In genomic region chr9:56505083-56505792, GRCm38 (mm10) we compare ENCODE assay signal across 9 mouse cellular contexts.
DNase-seq lines count a peak whose midpoint lies in the region; ATAC-seq and TF ChIP-seq lines count a peak whose summit lies in the region.
"Had no signal": no experiment of that assay in that cellular context is flagged by ENCODE, and none has a peak within 500 bp of the region (broad histone marks: within the 10 kb centered on the region; RNA-seq: fewer than 3 reads in every experiment).

No protein-coding gene starts in this region.

- peak overlapping the region; percentile 96 for H3K27ac ChIP-seq in forebrain, postnatal 0 days (ENCODE audit: low read depth, low read length)
- peak overlapping the region; percentile 98 for H3K27ac ChIP-seq in intestine, embryonic 15.5 days
- H3K27ac ChIP-seq in lung, embryonic 14.5 days (ENCODE audit: low read depth), result peak overlapping the region; percentile 98
- peak overlapping the region; percentile 91 for H3K27ac ChIP-seq in stomach, embryonic 14.5 days (ENCODE audit: low read length)
- H3K27ac ChIP-seq: liver, embryonic 14.5 days had no signal

- H3K4me1 ChIP-seq in megakaryocyte, embryonic 14.5 days, result peaks cover 62% of the 10 kb centered on the region
- peaks cover 27% of the 10 kb centered on the region for H3K4me1 ChIP-seq in forebrain, postnatal 0 days (ENCODE audit: insufficient read depth)
- peaks cover 52% of the 10 kb centered on the region for H3K4me1 ChIP-seq in intestine, embryonic 15.5 days (replicated peaks)
- peaks cover 60% of the 10 kb centered on the region for H3K4me1 ChIP-seq in lung, embryonic 14.5 days (ENCODE audit: insufficient read depth)
- H3K4me1 ChIP-seq in stomach, embryonic 14.5 days (ENCODE audit: control insufficient read depth, insufficient read depth, low read length), result peaks cover 49% of the 10 kb centered on the region

- peak overlapping the region; percentile 62 for H3K4me2 ChIP-seq in forebrain, postnatal 0 days (ENCODE audit: low read depth)
- peak overlapping the region; percentile 91 for H3K4me2 ChIP-seq in intestine, embryonic 15.5 days (replicated peaks)
- peak overlapping the region; percentile 81 for H3K4me2 ChIP-seq in lung, embryonic 14.5 days
- peak overlapping the region; percentile 54 for H3K4me2 ChIP-seq in stomach, embryonic 14.5 days (replicated peaks; ENCODE audit: low read depth, low read length)

- H3K4me3 ChIP-seq in megakaryocyte, embryonic 14.5 days (replicated peaks), result peak overlapping the region; percentile 18
- H3K4me3 ChIP-seq in forebrain, postnatal 0 days (ENCODE audit: low read depth, low read length), result no peak overlapping the region
- H3K4me3 ChIP-seq in intestine, embryonic 15.5 days (replicated peaks), result no peak overlapping the region
- peak overlapping the region; percentile 35; the same call in 1 of the 2 replicates for H3K4me3 ChIP-seq in lung, embryonic 14.5 days (ENCODE audit: low read depth, low read length)
- H3K4me3 ChIP-seq in stomach, embryonic 14.5 days (ENCODE audit: low read depth, low read length), result 0 out of 2 replicates have a peak overlapping the region, but pooled peaks have one; percentile 9

- H3K36me3 ChIP-seq in megakaryocyte, embryonic 14.5 days (replicated peaks; ENCODE audit: low read length), result no peaks in the 10 kb centered on the region
- no peaks in the 10 kb centered on the region for H3K36me3 ChIP-seq in forebrain, postnatal 0 days (ENCODE audit: insufficient read depth)
- no peaks in the 10 kb centered on the region for H3K36me3 ChIP-seq in intestine, embryonic 15.5 days
- H3K36me3 ChIP-seq in lung, embryonic 14.5 days (ENCODE audit: insufficient read depth), result no peaks in the 10 kb centered on the region
- H3K36me3 ChIP-seq in stomach, embryonic 14.5 days (ENCODE audit: control insufficient read depth, insufficient read depth, low read length), result no peaks in the 10 kb centered on the region

- H3K27me3 ChIP-seq in megakaryocyte, embryonic 14.5 days (replicated peaks), result peaks cover 5% of the 10 kb centered on the region
- H3K27me3 ChIP-seq in forebrain, postnatal 0 days (ENCODE audit: insufficient read depth, low read length), result no peaks in the 10 kb centered on the region
- H3K27me3 ChIP-seq in intestine, embryonic 15.5 days (replicated peaks), result no peaks in the 10 kb centered on the region
- no peaks in the 10 kb centered on the region for H3K27me3 ChIP-seq in lung, embryonic 14.5 days (ENCODE audit: insufficient read depth, low read length)
- no peaks in the 10 kb centered on the region for H3K27me3 ChIP-seq in stomach, embryonic 14.5 days (ENCODE audit: control insufficient read depth, insufficient read depth, low read length)

- no peak for ATAC-seq in megakaryocyte, adult 5-6 weeks (ENCODE audit: poor library complexity, severe bottlenecking)
- no peak for ATAC-seq in forebrain, postnatal 0 days
- peak; percentile 42 for ATAC-seq in intestine, embryonic 15.5 days
- peak; percentile 85 for ATAC-seq in lung, embryonic 14.5 days (ENCODE audit: insufficient read depth)
- peak; percentile 12; the same call in 1 of the 2 replicates for ATAC-seq in stomach, embryonic 14.5 days (ENCODE audit: insufficient number of reproducible peaks, insufficient read depth, low FRiP score, low read depth)
- ATAC-seq in inflammation-experienced regulatory T-cells, adult 6 months, result no peak
- ATAC-seq in activated CD4-positive, CD25-positive, alpha-beta regulatory T cell, adult 4 months, result no peak

- no peaks in the 10 kb centered on the region for H3K9me3 ChIP-seq in megakaryocyte, embryonic 14.5 days
- H3K9me3 ChIP-seq in forebrain, postnatal 0 days (ENCODE audit: low read length), result no peaks in the 10 kb centered on the region
- H3K9me3 ChIP-seq in intestine, embryonic 15.5 days, result no peaks in the 10 kb centered on the region
- no peaks in the 10 kb centered on the region for H3K9me3 ChIP-seq in lung, embryonic 14.5 days (ENCODE audit: low read depth, low read length)
- H3K9me3 ChIP-seq in stomach, embryonic 14.5 days (ENCODE audit: control insufficient read depth, low read depth, low read length), result no peaks in the 10 kb centered on the region

- DNase-seq in forebrain, postnatal 0 days, result no peak
- DNase-seq in lung, embryonic 14.5 days, result peak; percentile 93

- TF ChIP-seq CTCF in forebrain, postnatal 0 days (IDR thresholded peaks at IDR 0.05; ENCODE audit: low read depth), result no peak
- TF ChIP-seq CTCF in lung, embryonic 14.5 days (IDR thresholded peaks at IDR 0.05; ENCODE audit: low read depth), result no peak

- WGBS in forebrain, postnatal 0 days, result 57% methylated on average over 9 of the region's 9 CpGs
- WGBS in intestine, embryonic 15.5 days, result 43% methylated on average over 9 of the region's 9 CpGs
- WGBS in lung, embryonic 14.5 days, result 19% methylated on average over 9 of the region's 9 CpGs
- WGBS in stomach, embryonic 14.5 days, result 49% methylated on average over 9 of the region's 9 CpGs

- H3K9ac ChIP-seq in forebrain, postnatal 0 days, result peak overlapping the region; percentile 59
- no peak overlapping the region; the same call in 1 of the 2 replicates for H3K9ac ChIP-seq in intestine, embryonic 15.5 days
- no peak overlapping the region for H3K9ac ChIP-seq in lung, embryonic 14.5 days
- no peak overlapping the region for H3K9ac ChIP-seq in stomach, embryonic 14.5 days (replicated peaks; ENCODE audit: low read depth, low read length)
- H3K9ac ChIP-seq: liver, embryonic 14.5 days had no signal

Comparison
In these comparisons a context has a peak if more than half of its experiments do, and no peak if none do; other contexts are left out.
1. H3K4me3 ChIP-seq: peak in megakaryocyte, embryonic 14.5 days (single experiment), lung, embryonic 14.5 days (single experiment) and stomach, embryonic 14.5 days (single experiment); none in forebrain, postnatal 0 days (single experiment) and intestine, embryonic 15.5 days (single experiment).
2. ATAC-seq: peak in intestine, embryonic 15.5 days (single experiment), lung, embryonic 14.5 days (single experiment) and stomach, embryonic 14.5 days (single experiment); none in megakaryocyte, adult 5-6 weeks (single experiment), forebrain, postnatal 0 days (single experiment), inflammation-experienced regulatory T-cells, adult 6 months (single experiment) and activated CD4-positive, CD25-positive, alpha-beta regulatory T cell, adult 4 months (single experiment).
3. Peak in every context shown above with its lines, with median percentiles within 50 percentile points of each other: H3K27ac ChIP-seq and H3K4me2 ChIP-seq.